Mouse (Mus musculus) gastrocnemius, adult 2 months (tissue): ENCODE data around the gene Prkaa2. TPM values are rescaled to one million over a fixed set of nuclear protein-coding genes. Genes with fewer than 3 reads are reported as not detected.

Experiments
- DNase-seq: peaks from one replicate; pipeline ENCODE4 v3.0.0; 2022
- H3K27ac ChIP-seq: fragments of 200-600 bp; 2 replicates; pipeline ENCODE4 v1.8.1; 2022; ENCODE audit warnings: mild to moderate bottlenecking
- H3K4me3 ChIP-seq: fragments of 200-600 bp; 2 replicates; pipeline ENCODE4 v1.8.1; 2022; ENCODE audit warnings: mild to moderate bottlenecking, moderate library complexity
- CTCF ChIP-seq: fragments of 200-600 bp; IDR thresholded peaks from 2 replicates; pipeline ENCODE4 v1.8.1; 2022; ENCODE audit warnings: antibody characterized with exemption, mild to moderate bottlenecking, moderate library complexity
- intact Hi-C: fragments of 180-260 bp; cut with DNase I; formaldehyde crosslinking; loops from one replicate; pipeline ENCODE4 v1.15.1; 2025
- long read RNA-seq, 2 experiments: library from polyadenylated mRNA; stranded (forward); transcript quantifications; one replicate each; pipeline ENCODE4 v2.0.0; 2021
- total RNA-seq, 2 experiments: library from RNA; stranded (reverse); gene quantifications; 2 replicates each; pipeline ENCODE4 v1.2.3; 2021

Gene Prkaa2
- total RNA-seq, result 100 to 1,000 TPM; 135 to 136 TPM
- long read RNA-seq, experiment 1, full-length matches to known transcripts, result 66 of 88 reads
- long read RNA-seq, experiment 1, partial matches to known transcripts, result 3 of 88 reads
- long read RNA-seq, experiment 1, other reads (novel, unspliced or antisense), result 19 of 88 reads
- long read RNA-seq, experiment 2, full-length matches to known transcripts, result 69 of 104 reads
- long read RNA-seq, experiment 2, partial matches to known transcripts, result 6 of 104 reads
- long read RNA-seq, experiment 2, other reads (novel, unspliced or antisense), result 29 of 104 reads

- TF ChIP-seq CTCF, result peak; percentile 43
- H3K27ac ChIP-seq, result peak within 1 kb of the TSS; percentile 97
- intact Hi-C loops, result no loop called here
Observed at GRCm38 (mm10) chr4:105109199-105109989, at the start of gene Prkaa2. Prkaa2 (minus strand) TSS chr4:105109890.

DNA sequence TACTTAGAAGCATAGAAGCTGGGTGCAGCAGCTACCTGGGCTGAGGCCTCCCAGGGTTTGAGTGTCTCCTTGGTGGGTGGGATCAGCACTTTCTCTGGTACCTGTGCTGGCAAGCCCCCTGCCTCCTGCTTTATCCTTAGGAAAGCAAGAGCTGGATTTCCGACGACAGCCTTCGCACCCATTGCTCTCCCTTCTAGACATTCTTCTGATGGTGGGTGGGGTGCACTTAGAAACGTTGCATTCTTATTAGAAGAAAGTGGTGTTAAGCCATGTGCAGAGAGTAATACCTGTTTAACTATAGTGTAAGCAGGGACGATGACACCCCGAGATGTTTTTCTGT, 49.8 kb upstream of the Prkaa2 start:
- Histone ChIP-seq H3K4me3 (peak overlapping the region; percentile 99), H3K27ac (peak overlapping the region; percentile 95)
- no peak for DNase-seq
- no peak for TF ChIP-seq CTCF
- intact Hi-C loops, result loop anchor here (5.0 to 10.0 kb wide), 5 partner anchors 43 to 935 kb away; no protein-coding TSS in a partner anchor

More at GRCm38 (mm10) chr4:105109199-105109989, at the start of gene Prkaa2:
- DNase-seq, result peak; percentile 92
- H3K4me3 ChIP-seq, result peak within 1 kb of the TSS; percentile 96

- H3K4me3 ChIP-seq, result peak overlapping the region; percentile 99
- intact Hi-C loops, result loop anchor here (5.0 to 10.0 kb wide), 5 partner anchors 43 to 936 kb away; no protein-coding TSS in a partner anchor
- TF ChIP-seq CTCF, result peak; percentile 35
- peak overlapping the region; percentile 95 for H3K27ac ChIP-seq
- peak; percentile 56 for DNase-seq
Observed at GRCm38 (mm10) chr4:105158651-105159530, 49.2 kb upstream of the Prkaa2 start.

DNA sequence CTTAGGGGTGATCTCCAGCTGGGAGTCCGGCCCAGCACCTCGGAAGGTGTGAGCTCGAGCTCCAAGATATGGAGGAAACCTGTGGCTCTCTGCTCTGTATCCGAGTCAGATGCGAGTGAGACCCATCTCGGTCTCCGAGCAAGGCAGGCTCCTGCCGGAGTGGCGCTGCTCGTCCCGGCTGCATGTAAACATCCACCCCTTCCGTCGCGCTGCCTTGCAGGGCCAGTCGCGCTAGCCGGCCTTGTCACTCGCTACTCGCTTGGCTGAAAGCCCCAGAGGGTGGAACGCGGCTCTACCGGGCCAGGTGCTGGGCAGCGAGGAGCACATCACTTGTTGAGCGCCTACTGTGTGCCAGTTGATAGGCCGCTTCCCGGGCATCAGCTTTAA, 48.5 kb upstream of the Prkaa2 start:
- Histone ChIP-seq H3K4me3 (peak overlapping the region; percentile 99), H3K27ac (peak overlapping the region; percentile 95)
- DNase-seq, result peak; percentile 92
- peak; percentile 40 for TF ChIP-seq CTCF
- intact Hi-C loops, result loop anchor here (5.0 to 10.0 kb wide), 5 partner anchors 44 to 937 kb away; no protein-coding TSS in a partner anchor

GRCm38 (mm10) chr4:105157276-105158168, 47.8 kb upstream of the Prkaa2 start, which contains the start of gene Plpp3:
Plpp3 (plus strand) TSS chr4:105157347.
- DNase-seq, result peak; percentile 92
- intact Hi-C loops, result loop anchor here (1.0 to 10.0 kb wide), 6 partner anchors 45 to 937 kb away; no protein-coding TSS in a partner anchor
- Histone ChIP-seq H3K4me3 (peak within 1 kb of the TSS; percentile 99), H3K27ac (peak within 1 kb of the TSS; percentile 95)
- no peak for TF ChIP-seq CTCF

DNA sequence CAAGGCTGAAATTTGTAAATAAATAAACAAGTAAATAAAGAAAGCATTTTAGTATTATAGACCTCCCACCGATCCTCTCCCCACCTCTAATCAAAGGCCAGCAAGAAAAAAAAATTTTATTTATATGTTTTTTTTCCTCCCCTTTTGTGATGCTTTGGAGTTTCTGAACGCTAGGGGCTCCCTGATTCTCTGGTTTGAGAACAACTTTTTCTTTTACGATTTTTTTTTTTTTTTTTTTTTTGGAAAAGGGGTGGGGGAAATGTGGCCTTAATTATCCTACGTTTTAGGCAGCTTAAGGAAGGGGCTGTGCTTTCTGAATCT, 47.2 kb upstream of the Prkaa2 start:
- intact Hi-C loops, result loop anchor here (1.0 to 10.0 kb wide), 6 partner anchors 45 to 938 kb away; no protein-coding TSS in a partner anchor
- DNase-seq, result no peak
- peak overlapping the region; percentile 99 for H3K4me3 ChIP-seq
- peak; percentile 66 for TF ChIP-seq CTCF
- peak overlapping the region; percentile 95 for H3K27ac ChIP-seq

DNA sequence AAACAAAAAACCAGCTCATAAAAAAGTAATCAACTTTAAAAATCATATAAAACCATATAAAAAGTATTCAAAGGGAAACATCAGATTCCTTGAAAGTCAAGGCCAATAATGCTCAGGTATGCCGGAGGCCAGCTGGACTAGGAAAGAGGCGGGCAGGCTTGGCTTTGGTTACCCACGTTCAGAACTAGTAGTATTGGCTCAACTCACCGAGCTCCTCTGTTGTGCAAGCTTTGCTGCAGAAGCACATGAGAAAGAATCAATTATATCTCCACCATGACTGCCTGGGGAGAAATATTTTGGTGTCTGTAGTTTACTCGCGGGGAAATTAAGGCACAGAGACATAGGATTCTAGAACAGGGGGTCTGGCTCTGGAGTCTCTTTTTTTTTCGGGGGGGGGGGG, 46.6 kb upstream of the Prkaa2 start:
- intact Hi-C loops, result loop anchor here (5.0 to 10.0 kb wide), 5 partner anchors 46 to 939 kb away; no protein-coding TSS in a partner anchor
- Histone ChIP-seq H3K4me3 (no peak overlapping the region), H3K27ac (no peak overlapping the region)
- no peak for TF ChIP-seq CTCF
- no peak for DNase-seq

GRCm38 (mm10) chr4:105153227-105153626, 43.5 kb upstream of the Prkaa2 start:
- DNase-seq, result no peak
- H3K27ac ChIP-seq, result peak overlapping the region; percentile 52
- intact Hi-C loops, result loop anchor here (2.0 to 10.0 kb wide), 5 partner anchors 242 to 942 kb away; no protein-coding TSS in a partner anchor
- no peak overlapping the region for H3K4me3 ChIP-seq
- no peak for TF ChIP-seq CTCF

GRCm38 (mm10) chr4:105151911-105152690, 42.4 kb upstream of the Prkaa2 start:
- H3K4me3 ChIP-seq, result no peak overlapping the region
- peak; percentile 90 for TF ChIP-seq CTCF
- intact Hi-C loops, result loop anchor here (1.0 to 10.0 kb wide), 6 partner anchors 243 to 1073 kb away; no protein-coding TSS in a partner anchor
- DNase-seq, result peak; percentile 79
- H3K27ac ChIP-seq, result no peak overlapping the region; the same call in 1 of the 2 replicates

- intact Hi-C loops, result no loop called here
- TF ChIP-seq CTCF, result no peak
- H3K27ac ChIP-seq, result peak overlapping the region; percentile 53
- no peak for DNase-seq
- no peak overlapping the region; the same call in 1 of the 2 replicates for H3K4me3 ChIP-seq
Observed at GRCm38 (mm10) chr4:105149492-105149891, 39.8 kb upstream of the Prkaa2 start.
